Mouse (Mus musculus): ENCODE measurements around the gene Foxn3. TPM values are rescaled to one million over a fixed set of nuclear protein-coding genes. Genes with fewer than 3 reads are reported as not detected.

Foxn3 gene
- polyA plus RNA-seq, 1 experiment from 2014 or later = 69.1 TPM

- H3K36me3 ChIP-seq (ENCODE audit: insufficient read depth) = no peaks in the 10 kb centered on the region
- H3K9me3 ChIP-seq (ENCODE audit: low read depth, low read length) = no peaks in the 10 kb centered on the region
- H3K4me3 ChIP-seq (ENCODE audit: low read depth, low read length) = no peak overlapping the region
- no peak for ATAC-seq (ENCODE audit: insufficient read depth)
- no peak for DNase-seq
- H3K4me1 ChIP-seq (ENCODE audit: insufficient read depth) = peaks cover 4% of the 10 kb centered on the region; the same call in 1 of the 2 replicates
- H3K27me3 ChIP-seq (ENCODE audit: insufficient read depth, low read length) = no peaks in the 10 kb centered on the region
- H3K27ac ChIP-seq (ENCODE audit: low read depth) = no peak overlapping the region
- WGBS = 79% methylated on average over 4 of the region's 4 CpGs
- TF ChIP-seq CTCF (IDR thresholded peaks at IDR 0.05; ENCODE audit: low read depth) = no peak
- H3K9ac ChIP-seq = no peak overlapping the region
- H3K4me2 ChIP-seq = no peak overlapping the region
These were observed 284.0 kb downstream of the Foxn3 start for GRCm38 (mm10) chr12:99279426-99279825.

GRCm38 (mm10) chr12:99274589-99274988, 288.8 kb downstream of the Foxn3 start:
- Histone ChIP-seq H3K27ac (ENCODE audit: low read depth) (no peak overlapping the region), H3K4me3 (ENCODE audit: low read depth, low read length) (no peak overlapping the region), H3K4me1 (ENCODE audit: insufficient read depth) (peaks cover 3% of the 10 kb centered on the region; the same call in 1 of the 2 replicates), H3K9me3 (ENCODE audit: low read depth, low read length) (no peaks in the 10 kb centered on the region), H3K9ac (no peak overlapping the region), H3K36me3 (ENCODE audit: insufficient read depth) (no peaks in the 10 kb centered on the region), H3K4me2 (no peak overlapping the region), H3K27me3 (ENCODE audit: insufficient read depth, low read length) (no peaks in the 10 kb centered on the region)
- WGBS = 55% methylated on average over 1 of the region's 1 CpGs
- TF ChIP-seq CTCF (IDR thresholded peaks at IDR 0.05; ENCODE audit: low read depth) = no peak
- DNase-seq (no peak), ATAC-seq (ENCODE audit: insufficient read depth) (no peak)

DNA sequence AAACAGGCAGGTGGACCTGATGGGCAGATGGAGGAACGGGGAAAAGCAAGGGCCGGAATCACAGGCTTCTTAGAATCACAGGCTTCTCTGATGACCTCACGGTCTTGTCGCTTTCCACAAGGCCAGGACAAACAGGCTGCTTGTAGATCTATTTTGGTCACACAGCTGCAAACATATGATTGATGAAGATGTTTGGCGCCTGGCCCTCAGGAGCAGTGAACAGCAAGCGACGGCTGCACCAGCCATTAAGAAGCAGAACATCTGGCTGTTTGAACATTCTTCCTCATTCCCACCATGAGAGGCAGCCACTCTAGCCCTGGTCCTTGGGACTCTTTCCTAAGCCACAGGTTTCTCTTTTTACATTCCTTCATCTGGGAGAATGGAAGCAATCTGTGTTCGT, 294.0 kb downstream of the Foxn3 start:
- no peak overlapping the region for H3K4me3 ChIP-seq (ENCODE audit: low read depth, low read length)
- ATAC-seq (ENCODE audit: insufficient read depth) = peak; percentile 73
- 37% methylated on average over 8 of the region's 8 CpGs for WGBS
- H3K9me3 ChIP-seq (ENCODE audit: low read depth, low read length) = no peaks in the 10 kb centered on the region
- H3K27me3 ChIP-seq (ENCODE audit: insufficient read depth, low read length) = no peaks in the 10 kb centered on the region
- H3K4me2 ChIP-seq = no peak overlapping the region
- no peak overlapping the region for H3K9ac ChIP-seq
- peak; percentile 81 for DNase-seq
- TF ChIP-seq CTCF (IDR thresholded peaks at IDR 0.05; ENCODE audit: low read depth) = no peak
- no peaks in the 10 kb centered on the region for H3K36me3 ChIP-seq (ENCODE audit: insufficient read depth)
- H3K4me1 ChIP-seq (ENCODE audit: insufficient read depth) = peaks cover 15% of the 10 kb centered on the region
- no peak overlapping the region for H3K27ac ChIP-seq (ENCODE audit: low read depth)

DNA sequence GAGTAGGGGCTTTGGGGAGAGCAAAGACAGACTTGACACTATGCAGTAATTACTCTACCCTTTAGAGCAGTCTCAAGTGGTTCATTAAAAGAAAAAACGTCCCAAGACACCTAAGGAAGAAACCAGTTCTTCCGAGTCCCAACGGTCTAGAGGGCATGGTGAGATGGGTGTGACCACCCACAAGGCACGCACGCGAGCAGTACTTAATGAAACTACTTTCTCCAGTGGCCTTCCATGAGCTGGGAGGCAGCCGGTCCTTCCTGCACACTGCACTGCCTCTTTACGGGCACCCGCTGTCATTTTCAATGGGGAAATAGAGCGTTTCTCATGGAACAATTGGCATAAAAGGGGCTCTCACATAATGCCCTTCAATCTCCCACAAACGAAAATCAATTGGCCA, 294.4 kb downstream of the Foxn3 start:
- TF ChIP-seq CTCF (IDR thresholded peaks at IDR 0.05; ENCODE audit: low read depth) = no peak
- 79% methylated on average over 11 of the region's 11 CpGs for WGBS

GRCm38 (mm10) chr12:99267732-99268131, 295.6 kb downstream of the Foxn3 start:
- no peaks in the 10 kb centered on the region for H3K27me3 ChIP-seq (ENCODE audit: insufficient read depth, low read length)
- H3K9ac ChIP-seq = no peak overlapping the region
- H3K4me2 ChIP-seq = no peak overlapping the region
- H3K36me3 ChIP-seq (ENCODE audit: insufficient read depth) = no peaks in the 10 kb centered on the region
- H3K27ac ChIP-seq (ENCODE audit: low read depth) = peak overlapping the region; percentile 24; the same call in 1 of the 2 replicates
- H3K4me1 ChIP-seq (ENCODE audit: insufficient read depth) = peaks cover 15% of the 10 kb centered on the region
- DNase-seq (no peak), ATAC-seq (ENCODE audit: insufficient read depth) (peak; percentile 33; the same call in 1 of the 2 replicates)
- no peak for TF ChIP-seq CTCF (IDR thresholded peaks at IDR 0.05; ENCODE audit: low read depth)
- no peaks in the 10 kb centered on the region for H3K9me3 ChIP-seq (ENCODE audit: low read depth, low read length)
- WGBS = 52% methylated on average over 11 of the region's 11 CpGs
- no peak overlapping the region for H3K4me3 ChIP-seq (ENCODE audit: low read depth, low read length)

More for the DNA sequence above, 294.4 kb downstream of the Foxn3 start:
- Histone ChIP-seq H3K4me1 (ENCODE audit: insufficient read depth) (peaks cover 15% of the 10 kb centered on the region), H3K36me3 (ENCODE audit: insufficient read depth) (no peaks in the 10 kb centered on the region), H3K9me3 (ENCODE audit: low read depth, low read length) (no peaks in the 10 kb centered on the region), H3K4me3 (ENCODE audit: low read depth, low read length) (no peak overlapping the region), H3K27me3 (ENCODE audit: insufficient read depth, low read length) (no peaks in the 10 kb centered on the region), H3K9ac (no peak overlapping the region), H3K27ac (ENCODE audit: low read depth) (no peak overlapping the region), H3K4me2 (no peak overlapping the region)
- DNase-seq (no peak), ATAC-seq (ENCODE audit: insufficient read depth) (peak; percentile 30; the same call in 1 of the 2 replicates)

DNA sequence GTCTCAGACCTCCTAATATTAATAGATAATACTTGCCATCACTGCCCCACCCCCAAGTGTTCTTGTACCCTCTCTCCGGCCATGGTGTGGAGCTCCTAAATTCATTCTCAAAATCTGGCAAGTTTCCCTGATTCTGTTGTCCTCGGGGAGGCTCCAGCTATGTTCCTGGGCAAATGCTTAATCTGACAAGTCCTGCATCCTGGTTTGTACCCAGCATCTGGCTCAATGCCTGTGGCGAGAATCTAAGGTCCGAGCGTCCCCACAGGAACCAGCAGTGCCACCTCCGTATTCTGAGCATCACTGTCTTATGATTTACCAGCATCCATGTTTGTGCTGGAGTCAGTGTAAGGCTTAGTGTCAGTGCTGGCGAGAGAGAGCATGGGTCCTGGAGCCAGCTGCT, 296.9 kb downstream of the Foxn3 start:
- H3K27me3 ChIP-seq (ENCODE audit: insufficient read depth, low read length) = no peaks in the 10 kb centered on the region

GRCm38 (mm10) chr12:99265777-99266176, 297.6 kb downstream of the Foxn3 start:
- no peak overlapping the region for H3K27ac ChIP-seq (ENCODE audit: low read depth)
- no peak for TF ChIP-seq CTCF (IDR thresholded peaks at IDR 0.05; ENCODE audit: low read depth)
- no peaks in the 10 kb centered on the region for H3K27me3 ChIP-seq (ENCODE audit: insufficient read depth, low read length)
- peaks cover 17% of the 10 kb centered on the region for H3K4me1 ChIP-seq (ENCODE audit: insufficient read depth)
- no peak overlapping the region for H3K9ac ChIP-seq
- ATAC-seq (ENCODE audit: insufficient read depth) = no peak
- no peaks in the 10 kb centered on the region for H3K36me3 ChIP-seq (ENCODE audit: insufficient read depth)
- H3K4me2 ChIP-seq = no peak overlapping the region
- H3K4me3 ChIP-seq (ENCODE audit: low read depth, low read length) = no peak overlapping the region
- H3K9me3 ChIP-seq (ENCODE audit: low read depth, low read length) = no peaks in the 10 kb centered on the region
- 86% methylated on average over 6 of the region's 6 CpGs for WGBS
- DNase-seq = no peak

More for the DNA sequence above, 296.9 kb downstream of the Foxn3 start:
- H3K4me1 ChIP-seq (ENCODE audit: insufficient read depth) = peaks cover 15% of the 10 kb centered on the region
- ATAC-seq (ENCODE audit: insufficient read depth) (no peak), DNase-seq (no peak)
- no peak overlapping the region for H3K4me2 ChIP-seq
- TF ChIP-seq CTCF (IDR thresholded peaks at IDR 0.05; ENCODE audit: low read depth) = no peak
- H3K9me3 ChIP-seq (ENCODE audit: low read depth, low read length) = no peaks in the 10 kb centered on the region
- 80% methylated on average over 7 of the region's 7 CpGs for WGBS
- H3K9ac ChIP-seq = no peak overlapping the region
- no peaks in the 10 kb centered on the region for H3K36me3 ChIP-seq (ENCODE audit: insufficient read depth)
- H3K27ac ChIP-seq (ENCODE audit: low read depth) = no peak overlapping the region
- H3K4me3 ChIP-seq (ENCODE audit: low read depth, low read length) = no peak overlapping the region

GRCm38 (mm10) chr12:99264386-99264785, 299.0 kb downstream of the Foxn3 start:
- Histone ChIP-seq H3K4me2 (no peak overlapping the region), H3K27ac (ENCODE audit: low read depth) (no peak overlapping the region), H3K4me1 (ENCODE audit: insufficient read depth) (peaks cover 20% of the 10 kb centered on the region), H3K9ac (no peak overlapping the region), H3K9me3 (ENCODE audit: low read depth, low read length) (no peaks in the 10 kb centered on the region), H3K4me3 (ENCODE audit: low read depth, low read length) (no peak overlapping the region), H3K36me3 (ENCODE audit: insufficient read depth) (no peaks in the 10 kb centered on the region), H3K27me3 (ENCODE audit: insufficient read depth, low read length) (no peaks in the 10 kb centered on the region)
- DNase-seq (no peak), ATAC-seq (ENCODE audit: insufficient read depth) (no peak)
- no peak for TF ChIP-seq CTCF (IDR thresholded peaks at IDR 0.05; ENCODE audit: low read depth)
- 71% methylated on average over 7 of the region's 7 CpGs for WGBS
